Mouse (Mus musculus): ENCODE results near the gene Hadhb. TPM values are rescaled to one million over a fixed set of nuclear protein-coding genes. Genes with fewer than 3 reads are reported as not detected.

Gene Hadhb
- total and polyA plus RNA-seq, 3 experiments: 51.3 to 108 (median 61.4) TPM

DNA sequence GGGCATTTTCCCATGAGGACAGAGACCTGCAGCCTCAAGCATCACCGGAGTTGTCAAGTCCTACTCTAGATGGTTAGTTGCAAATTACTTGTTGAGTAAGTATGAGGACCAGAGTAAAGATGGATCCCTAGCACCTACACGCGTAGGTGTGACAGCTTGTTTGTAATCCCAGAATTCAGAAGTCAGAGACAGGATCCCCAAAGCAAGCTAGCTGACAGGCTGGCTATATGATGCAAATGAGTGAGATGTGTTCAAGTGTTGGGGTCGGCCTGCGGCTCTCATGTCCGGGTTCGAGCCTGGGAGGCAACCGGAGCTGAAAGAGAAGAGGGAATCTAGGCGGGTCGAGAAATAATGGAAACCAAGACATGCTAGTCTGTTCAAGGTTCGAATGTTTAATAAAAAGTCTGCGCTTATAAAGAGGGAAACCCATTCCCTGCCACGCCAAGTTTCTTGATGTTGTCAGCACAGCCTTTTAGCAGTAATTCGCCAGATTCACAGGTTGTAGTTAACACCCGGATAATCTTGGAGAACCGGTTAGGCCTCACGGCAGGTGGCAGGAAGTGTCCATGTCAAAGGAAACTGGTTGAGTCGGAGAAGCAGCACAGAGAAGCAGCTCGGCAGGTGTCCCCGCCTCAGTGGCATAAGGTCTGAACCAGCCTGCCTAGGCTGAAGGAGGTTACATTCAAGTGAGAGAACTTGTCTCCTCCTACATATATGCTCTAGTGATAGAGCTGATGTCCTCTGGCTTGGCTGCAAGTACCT is 18.1 kb downstream of the Hadhb start:
- H3K4me3 ChIP-seq (ENCODE audit: low read depth, low read length): no peak overlapping the region
- H3K27me3 ChIP-seq (ENCODE audit: insufficient read depth, low read length): no peaks in the 10 kb centered on the region
- H3K36me3 ChIP-seq (replicated peaks): peaks cover 91% of the 10 kb centered on the region
- no peak for ATAC-seq (ENCODE audit: extremely low read depth, insufficient number of reproducible peaks, low FRiP score, poor library complexity, severe bottlenecking)
- no peak for DNase-seq (ENCODE audit: low spot score)
- no peaks in the 10 kb centered on the region for H3K4me1 ChIP-seq (ENCODE audit: insufficient read depth, low read depth, low read length)
- no peaks in the 10 kb centered on the region for H3K9me3 ChIP-seq (replicated peaks)
- TF ChIP-seq CTCF (IDR thresholded peaks at IDR 0.05; ENCODE audit: low read depth, low read length) (no peak), GATA2 (IDR thresholded peaks at IDR 0.05; ENCODE audit: borderline replicate concordance, low read depth, low read length) (no peak)

GRCm38 (mm10) chr5:30175811-30176210 is 20.8 kb downstream of the Hadhb start:
- ATAC-seq (ENCODE audit: extremely low read depth, insufficient number of reproducible peaks, low FRiP score, poor library complexity, severe bottlenecking) (no peak), DNase-seq (ENCODE audit: low spot score) (no peak)
- TF ChIP-seq CTCF (IDR thresholded peaks at IDR 0.05; ENCODE audit: low read depth, low read length) (no peak), POLR2AphosphoS5 (IDR thresholded peaks at IDR 0.05; ENCODE audit: insufficient replicate concordance, low read depth, low read length) (no peak), TAL1 (conservative IDR thresholded peaks at IDR 0.05; ENCODE audit: low read depth, low read length) (no peak), GATA2 (IDR thresholded peaks at IDR 0.05; ENCODE audit: borderline replicate concordance, low read depth, low read length) (no peak), GATA1 (IDR thresholded peaks at IDR 0.05; ENCODE audit: borderline replicate concordance, low read length) (no peak)
- H3K36me3 ChIP-seq (replicated peaks): peaks cover 89% of the 10 kb centered on the region
- no peak overlapping the region for H3K4me3 ChIP-seq (ENCODE audit: low read depth, low read length)
- H3K4me1 ChIP-seq (ENCODE audit: insufficient read depth, low read depth, low read length): no peaks in the 10 kb centered on the region
- H3K9me3 ChIP-seq (replicated peaks): no peaks in the 10 kb centered on the region
- H3K27me3 ChIP-seq (ENCODE audit: insufficient read depth, low read length): no peaks in the 10 kb centered on the region

DNA sequence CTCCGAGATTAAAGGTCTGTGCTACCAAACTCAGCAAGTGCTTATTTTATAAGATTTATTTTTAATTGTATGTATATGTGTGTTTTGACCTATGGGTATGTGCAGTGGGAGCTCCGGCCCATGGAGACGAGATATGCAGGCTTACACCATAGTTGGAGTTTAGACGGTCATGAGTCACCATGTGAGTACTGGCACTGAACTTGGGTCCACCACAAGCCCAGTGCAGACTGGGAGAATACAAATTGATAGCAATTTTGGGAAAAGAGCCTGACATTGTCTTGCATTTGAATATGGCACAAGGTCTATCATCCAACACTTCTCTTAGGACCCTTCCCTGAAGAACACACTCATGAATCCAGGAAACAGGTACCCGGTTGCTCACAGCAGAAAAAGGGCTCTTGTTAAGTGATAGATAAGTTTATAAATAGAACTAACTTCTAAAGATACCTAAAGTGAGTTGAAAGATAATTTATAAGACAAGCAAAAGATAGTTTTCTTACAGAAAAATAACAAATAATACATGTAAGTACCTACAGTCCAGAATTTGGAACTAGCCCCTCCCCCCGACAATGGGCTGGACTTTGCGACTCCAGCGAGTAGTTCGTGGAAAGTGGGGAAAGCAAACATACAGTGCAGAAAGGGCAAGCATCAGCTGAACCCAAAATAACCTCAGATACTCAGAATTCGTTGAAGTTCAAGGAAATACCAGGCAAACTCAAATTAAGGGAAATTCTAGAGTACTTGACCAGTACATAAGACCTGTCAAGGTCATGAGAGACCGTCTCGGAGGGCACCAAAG is 32.8 kb downstream of the Hadhb start:
- DNase-seq (ENCODE audit: low spot score): no peak
- H3K36me3 ChIP-seq (replicated peaks): peaks cover 62% of the 10 kb centered on the region
- H3K27me3 ChIP-seq (ENCODE audit: insufficient read depth, low read length): no peaks in the 10 kb centered on the region
- ATAC-seq (ENCODE audit: extremely low read depth, insufficient number of reproducible peaks, low FRiP score, poor library complexity, severe bottlenecking): no peak
- H3K9me3 ChIP-seq (replicated peaks): no peaks in the 10 kb centered on the region
- no peaks in the 10 kb centered on the region for H3K4me1 ChIP-seq (ENCODE audit: insufficient read depth, low read depth, low read length)
- H3K4me3 ChIP-seq (ENCODE audit: low read depth, low read length): no peak overlapping the region
- TF ChIP-seq POLR2AphosphoS5 (IDR thresholded peaks at IDR 0.05; ENCODE audit: insufficient replicate concordance, low read depth, low read length) (no peak), TAL1 (conservative IDR thresholded peaks at IDR 0.05; ENCODE audit: low read depth, low read length) (no peak), CTCF (IDR thresholded peaks at IDR 0.05; ENCODE audit: low read depth, low read length) (no peak), GATA2 (IDR thresholded peaks at IDR 0.05; ENCODE audit: borderline replicate concordance, low read depth, low read length) (no peak), GATA1 (IDR thresholded peaks at IDR 0.05; ENCODE audit: borderline replicate concordance, low read length) (no peak)

DNA sequence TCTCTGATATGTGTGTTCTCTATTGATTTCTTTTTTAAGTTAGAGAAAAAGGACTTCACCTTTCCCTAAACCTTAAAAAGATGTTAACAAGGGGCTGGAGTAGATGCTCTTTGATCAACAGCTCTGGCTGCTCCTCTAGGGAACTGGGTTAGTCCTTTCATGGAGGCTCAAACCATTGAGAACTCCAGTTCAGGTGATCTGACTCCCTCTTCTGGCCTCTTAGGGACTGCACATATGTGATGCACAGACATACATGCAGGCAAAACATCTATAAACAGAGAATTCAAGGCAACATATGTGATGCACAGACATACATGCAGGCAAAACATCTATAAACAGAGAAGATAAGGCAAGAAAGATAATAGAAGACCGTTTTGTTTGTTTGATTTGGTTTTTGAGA is 37.4 kb downstream of the Hadhb start:
- no peak for ATAC-seq (ENCODE audit: extremely low read depth, insufficient number of reproducible peaks, low FRiP score, poor library complexity, severe bottlenecking)

DNA sequence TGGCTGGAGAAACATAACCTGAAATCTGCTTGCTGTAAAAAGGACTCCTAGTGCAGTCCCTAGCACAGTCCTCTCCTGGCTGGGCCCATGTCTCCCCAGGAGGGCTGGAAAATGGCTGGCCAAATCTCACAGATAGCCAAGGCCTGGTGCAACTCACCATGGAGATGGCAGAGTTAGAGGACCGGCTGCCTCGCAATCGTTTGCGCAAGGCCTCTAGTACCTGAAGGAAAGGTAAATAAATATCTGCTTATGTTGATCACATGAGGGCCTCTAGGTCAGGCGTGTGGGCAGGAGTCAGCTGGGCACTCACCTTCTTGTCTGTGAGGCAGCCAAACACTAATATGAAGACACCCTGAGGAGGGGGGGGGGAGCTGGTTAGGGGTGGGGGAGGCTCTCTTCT is 40.3 kb downstream of the Hadhb start:
- H3K4me1 ChIP-seq (ENCODE audit: insufficient read depth, low read depth, low read length): peaks cover 25% of the 10 kb centered on the region
- peaks cover 8% of the 10 kb centered on the region for H3K36me3 ChIP-seq (replicated peaks)
- ATAC-seq (ENCODE audit: extremely low read depth, insufficient number of reproducible peaks, low FRiP score, poor library complexity, severe bottlenecking) (no peak), DNase-seq (ENCODE audit: low spot score) (no peak)
- H3K4me3 ChIP-seq (ENCODE audit: low read depth, low read length): no peak overlapping the region
- TF ChIP-seq TAL1 (conservative IDR thresholded peaks at IDR 0.05; ENCODE audit: low read depth, low read length) (no peak), CTCF (IDR thresholded peaks at IDR 0.05; ENCODE audit: low read depth, low read length) (no peak), GATA2 (IDR thresholded peaks at IDR 0.05; ENCODE audit: borderline replicate concordance, low read depth, low read length) (no peak), POLR2AphosphoS5 (IDR thresholded peaks at IDR 0.05; ENCODE audit: insufficient replicate concordance, low read depth, low read length) (no peak), GATA1 (IDR thresholded peaks at IDR 0.05; ENCODE audit: borderline replicate concordance, low read length) (no peak)
- peaks cover 3% of the 10 kb centered on the region for H3K27me3 ChIP-seq (ENCODE audit: insufficient read depth, low read length)
- H3K9me3 ChIP-seq (replicated peaks): no peaks in the 10 kb centered on the region

More for the DNA sequence above, 37.4 kb downstream of the Hadhb start:
- Histone ChIP-seq H3K4me3 (ENCODE audit: low read depth, low read length) (no peak overlapping the region), H3K27me3 (ENCODE audit: insufficient read depth, low read length) (no peaks in the 10 kb centered on the region), H3K9me3 (replicated peaks) (no peaks in the 10 kb centered on the region), H3K36me3 (replicated peaks) (peaks cover 26% of the 10 kb centered on the region), H3K4me1 (ENCODE audit: insufficient read depth, low read depth, low read length) (peaks cover 6% of the 10 kb centered on the region)
- DNase-seq (ENCODE audit: low spot score): no peak
- no peak for TF ChIP-seq GATA2 (IDR thresholded peaks at IDR 0.05; ENCODE audit: borderline replicate concordance, low read depth, low read length)
- no peak for TF ChIP-seq TAL1 (conservative IDR thresholded peaks at IDR 0.05; ENCODE audit: low read depth, low read length)
- TF ChIP-seq CTCF (IDR thresholded peaks at IDR 0.05; ENCODE audit: low read depth, low read length): no peak
- TF ChIP-seq POLR2AphosphoS5 (IDR thresholded peaks at IDR 0.05; ENCODE audit: insufficient replicate concordance, low read depth, low read length): no peak
- TF ChIP-seq GATA1 (IDR thresholded peaks at IDR 0.05; ENCODE audit: borderline replicate concordance, low read length): no peak

- ATAC-seq (ENCODE audit: extremely low read depth, insufficient number of reproducible peaks, low FRiP score, poor library complexity, severe bottlenecking) (peak; percentile 76), DNase-seq (ENCODE audit: low spot score) (peak; percentile 65)
- no peak for TF ChIP-seq CTCF (IDR thresholded peaks at IDR 0.05; ENCODE audit: low read depth, low read length)
- TF ChIP-seq GATA1 (IDR thresholded peaks at IDR 0.05; ENCODE audit: borderline replicate concordance, low read length): no peak
- no peak for TF ChIP-seq GATA2 (IDR thresholded peaks at IDR 0.05; ENCODE audit: borderline replicate concordance, low read depth, low read length)
- TF ChIP-seq TAL1 (conservative IDR thresholded peaks at IDR 0.05; ENCODE audit: low read depth, low read length): no peak
- Histone ChIP-seq H3K4me3 (ENCODE audit: low read depth, low read length) (peak overlapping the region; percentile 44; the same call in 1 of the 2 replicates), H3K27me3 (ENCODE audit: insufficient read depth, low read length) (peaks cover 13% of the 10 kb centered on the region), H3K4me1 (ENCODE audit: insufficient read depth, low read depth, low read length) (peaks cover 33% of the 10 kb centered on the region), H3K36me3 (replicated peaks) (no peaks in the 10 kb centered on the region), H3K9me3 (replicated peaks) (no peaks in the 10 kb centered on the region)
Measured at GRCm38 (mm10) chr5:30198257-30198656, 43.2 kb downstream of the Hadhb start.

All from G1E (cell line).